Mouse (Mus musculus) midbrain, embryonic 12.5 days (tissue): ENCODE measurements around the gene Gm39566. TPM values are rescaled to one million over a fixed set of nuclear protein-coding genes. Genes with fewer than 3 reads are reported as not detected.
"Not testable (repeated sequence)": the region's sequence is repeated elsewhere in the genome, so short reads cannot be mapped to it uniquely, and the experiment has no call there.

Experiments used
- ATAC-seq: fragments of 200-750 bp; cut with Nextera tagmentation; 2 replicates; pipeline ENCODE4 v1.8.0; 2017; ENCODE audit warnings: low read depth, moderate TSS enrichment, moderate library complexity; ENCODE audit not compliant: low FRiP score
- H3K27ac ChIP-seq: fragments of 300-500 bp; sonication (generic); replicated peaks from 2 replicates; pipeline ENCODE4 v1.5.1; 2016; ENCODE audit warnings: mild to moderate bottlenecking
- H3K27me3 ChIP-seq: fragments of 300-500 bp; sonication (generic); 2 replicates; pipeline ENCODE4 v1.6.1; 2016; ENCODE audit warnings: mild to moderate bottlenecking
- H3K36me3 ChIP-seq: fragments of 300-500 bp; sonication (generic); 2 replicates; pipeline ENCODE4 v1.6.1; 2016
- H3K4me1 ChIP-seq: fragments of 300-500 bp; sonication (generic); 2 replicates; pipeline ENCODE4 v1.6.1; 2016
- H3K4me2 ChIP-seq: fragments of 300-500 bp; sonication (generic); replicated peaks from 2 replicates; pipeline ENCODE4 v1.6.1; 2016; ENCODE audit warnings: mild to moderate bottlenecking, moderate library complexity
- H3K4me3 ChIP-seq: fragments of 300-500 bp; sonication (generic); 2 replicates; pipeline ENCODE4 v1.5.1; 2016; ENCODE audit warnings: mild to moderate bottlenecking
- H3K9ac ChIP-seq: fragments of 300-500 bp; sonication (generic); replicated peaks from 2 replicates; pipeline ENCODE4 v1.6.1; 2016; ENCODE audit warnings: mild to moderate bottlenecking, moderate library complexity
- H3K9me3 ChIP-seq: fragments of 300-500 bp; sonication (generic); 2 replicates; pipeline ENCODE4 v1.6.1; 2016; ENCODE audit warnings: mild to moderate bottlenecking
- WGBS: fragments of 180-500 bp; shearing (Covaris S2); methylation state at CpG from one replicate; pipeline ENCODE4 v1.1.7; 2016; 5-methylcytosine and 5-hydroxymethylcytosine counted together
- polyA plus RNA-seq: library from polyadenylated mRNA; unstranded; fragments of >200 nt; fragmentation: Nextera tagmentation; extraction: Ambion mirVana; gene quantifications from 2 replicates; pipeline ENCODE4 v1.2.1, GENCODE M21; 2016

Gene Gm39566
- polyA plus RNA-seq, result not detected in 2 replicates

DNA sequence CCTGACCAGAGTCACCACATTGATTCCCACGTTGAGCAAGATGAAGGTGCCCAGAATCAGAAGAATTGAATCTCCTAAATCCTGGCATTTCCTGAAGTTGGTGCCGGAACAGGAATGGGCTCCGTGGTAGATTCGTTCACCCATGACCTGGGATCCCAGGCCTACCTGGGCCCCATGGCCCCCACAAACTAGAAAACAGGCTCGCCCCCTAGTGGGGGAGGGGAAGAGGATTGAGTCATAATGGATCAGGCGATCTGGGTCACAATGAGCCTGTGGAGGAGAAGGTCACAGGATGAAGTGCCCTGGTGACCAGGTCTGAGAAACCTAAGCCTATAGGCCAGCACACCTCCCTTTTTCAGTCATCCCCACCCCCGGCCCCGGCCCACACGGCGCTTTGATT, at the start of gene Gm39566:
TSS of gene Gm39566 (minus strand) at position 144 of the 400 bp plus-strand sequence.
- Histone ChIP-seq H3K4me1 (no peaks in the 10 kb centered on the region), H3K36me3 (no peaks in the 10 kb centered on the region), H3K27ac (no peak within 1 kb of the TSS), H3K9me3 (0 out of 2 replicates have a peak, but pooled peaks cover 5% of the 10 kb centered on the region), H3K4me2 (no peak within 1 kb of the TSS), H3K9ac (no peak within 1 kb of the TSS), H3K4me3 (no peak within 1 kb of the TSS), H3K27me3 (peaks cover 3% of the 10 kb centered on the region; the same call in 1 of the 2 replicates)
- 66% methylated on average over 10 of the region's 10 CpGs for WGBS
- no peak for ATAC-seq

DNA sequence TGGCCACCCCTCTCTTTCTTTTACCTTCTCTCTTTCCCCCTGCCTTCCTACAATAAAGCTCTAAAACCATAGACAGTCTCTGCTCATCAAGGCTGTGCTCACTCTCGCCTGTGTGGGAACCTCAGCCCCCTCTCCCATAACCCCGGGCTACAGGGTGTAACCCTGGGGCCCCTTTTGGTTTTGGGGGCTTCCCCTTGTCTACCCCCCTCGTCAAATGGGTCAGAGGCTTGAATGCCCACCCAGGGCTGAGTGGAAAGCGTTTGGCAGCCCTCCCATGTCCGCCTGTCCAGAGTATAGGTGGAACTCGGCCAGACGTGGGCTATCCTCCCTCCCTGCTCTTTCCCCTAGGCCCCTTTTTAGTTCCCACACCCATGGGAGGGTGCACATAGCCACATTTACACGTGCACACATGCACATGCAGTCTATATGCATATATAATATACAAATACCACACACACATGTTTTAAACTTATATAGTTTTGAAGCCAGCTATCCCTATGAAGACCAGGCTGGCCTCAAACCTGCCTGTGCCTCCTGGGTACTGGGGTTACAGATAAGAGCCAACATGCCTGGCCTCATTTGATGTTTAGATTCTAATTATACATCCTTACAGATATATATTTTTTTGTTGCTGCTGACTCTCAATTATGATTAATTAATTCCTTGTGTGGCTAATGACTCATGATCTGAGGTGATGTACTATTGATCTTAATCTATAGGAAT, 49.2 kb upstream of the Gm39566 start:
- Histone ChIP-seq H3K4me1 (no peaks in the 10 kb centered on the region; the same call in 1 of the 2 replicates), H3K4me3 (no peak overlapping the region), H3K9ac (no peak overlapping the region), H3K4me2 (no peak overlapping the region), H3K9me3 (no peaks in the 10 kb centered on the region), H3K36me3 (no peaks in the 10 kb centered on the region), H3K27ac (no peak overlapping the region), H3K27me3 (peaks cover 8% of the 10 kb centered on the region)
- no peak for ATAC-seq
- 59% methylated on average over 8 of the region's 8 CpGs for WGBS

DNA sequence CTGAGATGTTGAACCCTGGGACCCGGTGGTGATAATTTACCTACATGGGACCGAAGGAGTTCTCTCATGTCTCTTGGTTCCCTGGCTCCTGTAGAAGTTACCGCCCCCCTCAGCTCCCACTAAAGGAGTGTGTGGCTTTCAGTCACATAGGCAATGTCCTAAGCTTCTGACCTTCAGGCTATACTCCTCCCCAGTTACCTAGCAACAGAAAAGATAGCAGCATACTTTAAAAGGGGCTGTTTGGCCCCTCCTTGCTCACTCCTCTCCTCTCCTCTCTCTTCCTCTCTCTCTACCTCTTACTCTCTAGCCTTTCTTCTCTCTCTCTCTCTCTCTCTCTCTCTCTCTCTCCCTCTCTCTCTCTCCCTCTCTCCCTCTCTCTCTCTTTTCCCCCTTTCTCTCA, 48.6 kb upstream of the Gm39566 start:
- ATAC-seq, H3K9ac ChIP-seq, H3K9me3 ChIP-seq, H3K4me2 ChIP-seq, H3K27ac ChIP-seq, H3K4me3 ChIP-seq, H3K4me1 ChIP-seq, H3K36me3 ChIP-seq: not testable (repeated sequence)
- WGBS, result 83% methylated on average over 3 of the region's 3 CpGs
- peaks cover 14% of the 10 kb centered on the region for H3K27me3 ChIP-seq

DNA sequence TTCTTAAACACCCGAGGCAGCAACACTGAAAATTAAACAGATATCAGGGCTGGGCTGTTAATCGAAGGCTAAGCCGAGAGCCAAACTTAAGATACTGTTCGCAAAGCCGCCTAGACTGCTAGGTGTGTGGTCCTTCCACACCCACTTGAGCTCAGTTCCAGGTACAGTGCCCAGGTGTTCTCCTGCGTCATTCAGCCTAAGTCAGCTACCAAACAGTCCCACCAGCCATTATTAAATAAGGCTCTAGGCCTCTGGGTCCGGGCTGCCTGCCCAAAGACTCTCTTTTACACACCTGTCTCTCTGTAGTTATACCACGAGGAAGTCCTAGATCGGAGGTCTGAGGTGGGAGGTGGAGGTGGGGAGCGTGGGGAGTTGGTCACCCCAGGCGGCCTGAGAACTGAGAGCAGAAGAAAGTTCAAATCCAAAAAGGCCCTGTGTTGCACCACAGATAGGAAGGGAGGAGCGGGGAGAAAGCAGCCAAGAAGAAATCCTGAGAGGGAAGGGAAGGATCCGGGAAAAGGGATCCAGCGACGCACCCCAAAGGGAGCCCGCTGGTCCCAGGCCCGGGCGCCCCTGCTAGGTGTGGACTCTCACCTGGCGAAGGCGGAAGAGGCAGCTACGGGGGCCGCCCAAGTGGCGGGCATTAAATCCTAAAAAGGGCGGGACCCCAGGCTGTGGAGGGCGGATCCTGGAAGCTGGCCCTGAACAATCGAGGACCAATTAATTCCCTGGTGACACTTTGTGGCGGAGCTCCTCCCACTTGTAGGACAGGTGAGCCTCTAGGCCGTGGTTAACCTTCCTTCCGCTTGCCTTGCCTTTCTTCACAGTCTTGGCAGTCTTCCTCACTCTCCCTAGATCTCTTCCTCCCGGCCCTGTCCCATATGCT, 43.3 kb upstream of the Gm39566 start, which contains the start of gene Tnk1:
TSS of gene Tnk1 (minus strand) at position 618 of the 886 bp plus-strand sequence.
- no peaks in the 10 kb centered on the region for H3K9me3 ChIP-seq
- no peak for ATAC-seq
- no peak within 1 kb of the TSS for H3K27ac ChIP-seq
- no peak within 1 kb of the TSS for H3K4me2 ChIP-seq
- H3K4me1 ChIP-seq, result 0 out of 2 replicates have a peak, but pooled peaks cover 2% of the 10 kb centered on the region
- 23% methylated on average over 30 of the region's 30 CpGs for WGBS
- peaks cover 31% of the 10 kb centered on the region for H3K27me3 ChIP-seq
- no peaks in the 10 kb centered on the region for H3K36me3 ChIP-seq
- H3K4me3 ChIP-seq, result no peak within 1 kb of the TSS
- H3K9ac ChIP-seq, result no peak within 1 kb of the TSS

DNA sequence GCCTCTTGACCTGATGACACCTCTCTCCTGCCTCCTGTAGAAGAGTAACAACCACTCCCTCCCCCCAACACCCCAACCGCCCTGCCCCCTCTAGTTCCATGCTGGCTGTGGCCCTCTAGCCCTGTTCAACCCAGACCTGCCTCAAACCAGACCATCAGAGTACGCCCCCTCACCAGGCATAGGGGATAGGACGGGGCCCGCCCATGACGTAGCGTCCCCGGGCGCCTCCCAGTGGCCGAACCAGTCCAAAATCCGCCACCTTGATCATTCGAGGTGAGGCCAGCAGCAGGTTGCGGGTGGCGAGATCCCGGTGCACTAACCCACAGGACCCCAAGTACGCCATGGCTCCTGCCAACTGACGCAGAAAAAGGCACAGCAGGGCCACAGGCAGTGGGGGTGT, 40.2 kb upstream of the Gm39566 start:
- H3K9me3 ChIP-seq, result no peaks in the 10 kb centered on the region
- H3K27me3 ChIP-seq, result peaks cover 31% of the 10 kb centered on the region
- 16% methylated on average over 16 of the region's 16 CpGs for WGBS
- H3K4me3 ChIP-seq, result 0 out of 2 replicates have a peak overlapping the region, but pooled peaks have one; percentile 5
- H3K27ac ChIP-seq, result no peak overlapping the region
- H3K9ac ChIP-seq, result no peak overlapping the region
- H3K4me2 ChIP-seq, result no peak overlapping the region
- peak; percentile 78 for ATAC-seq
- H3K36me3 ChIP-seq, result peaks cover 19% of the 10 kb centered on the region
- H3K4me1 ChIP-seq, result 0 out of 2 replicates have a peak, but pooled peaks cover 5% of the 10 kb centered on the region

DNA sequence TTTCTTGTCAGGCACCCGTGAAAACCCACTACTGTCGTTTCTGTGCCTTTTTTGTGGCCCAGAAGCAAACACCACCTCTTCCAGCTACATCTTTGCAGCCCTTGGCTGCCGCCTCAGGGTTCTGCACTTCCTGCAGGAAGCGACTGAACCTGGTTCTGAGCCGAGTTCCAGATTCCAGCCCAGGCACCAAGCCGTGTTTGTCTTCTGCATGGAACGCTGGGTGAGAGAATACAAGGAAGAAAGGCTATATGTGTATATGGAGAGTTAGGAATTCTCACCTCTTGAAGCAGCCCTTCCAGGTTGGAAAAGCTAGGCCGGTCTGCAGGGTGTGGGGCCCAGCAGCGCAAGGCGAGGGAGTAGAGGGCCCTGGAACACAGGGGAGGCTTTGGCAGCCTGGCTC, 39.6 kb upstream of the Gm39566 start:
- Histone ChIP-seq H3K4me2 (no peak overlapping the region), H3K9ac (no peak overlapping the region), H3K27ac (0 out of 2 replicates have a peak overlapping the region, but pooled peaks have one; percentile 35), H3K4me3 (no peak overlapping the region), H3K27me3 (peaks cover 27% of the 10 kb centered on the region), H3K9me3 (no peaks in the 10 kb centered on the region), H3K4me1 (0 out of 2 replicates have a peak, but pooled peaks cover 7% of the 10 kb centered on the region), H3K36me3 (peaks cover 26% of the 10 kb centered on the region)
- no peak for ATAC-seq
- WGBS, result 87% methylated on average over 10 of the region's 10 CpGs

DNA sequence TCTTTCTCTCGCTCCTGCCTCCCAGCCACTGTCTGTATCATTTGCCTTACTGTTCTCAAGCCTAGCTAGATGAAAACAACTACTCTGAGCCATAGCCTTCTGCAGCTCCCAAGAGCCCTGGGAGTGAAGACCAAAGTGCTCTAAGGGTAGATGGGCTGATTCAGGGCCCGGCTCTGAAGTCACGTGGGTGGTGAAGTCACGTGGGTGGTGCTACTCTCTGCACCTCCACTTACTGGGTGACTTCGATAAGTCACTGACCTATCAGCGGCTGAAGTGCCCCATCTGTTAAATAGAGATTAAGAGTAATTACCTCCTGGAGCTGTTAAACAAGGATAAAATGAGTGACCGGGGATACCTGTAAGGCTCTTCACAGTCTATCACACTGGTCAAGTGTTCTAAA, 38.9 kb upstream of the Gm39566 start:
- 0 out of 2 replicates have a peak overlapping the region, but pooled peaks have one; percentile 2 for H3K27ac ChIP-seq
- 0 out of 2 replicates have a peak, but pooled peaks cover 7% of the 10 kb centered on the region for H3K4me1 ChIP-seq
- 80% methylated on average over 7 of the region's 7 CpGs for WGBS
- H3K9ac ChIP-seq, result no peak overlapping the region
- H3K9me3 ChIP-seq, result no peaks in the 10 kb centered on the region
- no peak for ATAC-seq
- no peak overlapping the region for H3K4me2 ChIP-seq
- peaks cover 20% of the 10 kb centered on the region for H3K27me3 ChIP-seq
- H3K4me3 ChIP-seq, result no peak overlapping the region
- H3K36me3 ChIP-seq, result peaks cover 33% of the 10 kb centered on the region

DNA sequence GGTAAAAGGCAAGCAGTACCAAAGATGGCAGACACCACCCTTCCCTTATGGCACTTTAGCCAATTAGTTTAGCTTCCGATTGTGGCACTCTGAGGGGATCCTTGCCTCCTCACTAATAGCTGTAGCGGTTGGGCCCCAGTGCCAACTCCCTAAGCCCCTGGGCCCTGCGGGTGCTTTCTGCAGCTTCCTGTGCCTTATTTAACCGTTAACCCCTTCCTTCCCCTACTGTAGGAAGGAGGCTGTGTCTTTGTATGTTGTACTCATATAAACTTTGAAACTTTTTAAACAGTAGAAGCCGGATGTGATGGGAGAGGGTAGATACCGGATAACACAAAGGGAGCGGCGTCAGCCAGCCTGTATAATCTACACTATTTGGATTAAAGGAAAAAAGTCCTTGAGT, 35.7 kb upstream of the Gm39566 start:
- H3K4me1 ChIP-seq, result peaks cover 25% of the 10 kb centered on the region
- no peak overlapping the region for H3K4me2 ChIP-seq
- H3K9ac ChIP-seq, result no peak overlapping the region
- H3K27me3 ChIP-seq, result 0 out of 2 replicates have a peak, but pooled peaks cover 3% of the 10 kb centered on the region
- no peak overlapping the region for H3K4me3 ChIP-seq
- no peaks in the 10 kb centered on the region for H3K9me3 ChIP-seq
- no peak overlapping the region for H3K27ac ChIP-seq
- H3K36me3 ChIP-seq, result peaks cover 46% of the 10 kb centered on the region
- WGBS, result 81% methylated on average over 8 of the region's 8 CpGs
- ATAC-seq, result no peak

DNA sequence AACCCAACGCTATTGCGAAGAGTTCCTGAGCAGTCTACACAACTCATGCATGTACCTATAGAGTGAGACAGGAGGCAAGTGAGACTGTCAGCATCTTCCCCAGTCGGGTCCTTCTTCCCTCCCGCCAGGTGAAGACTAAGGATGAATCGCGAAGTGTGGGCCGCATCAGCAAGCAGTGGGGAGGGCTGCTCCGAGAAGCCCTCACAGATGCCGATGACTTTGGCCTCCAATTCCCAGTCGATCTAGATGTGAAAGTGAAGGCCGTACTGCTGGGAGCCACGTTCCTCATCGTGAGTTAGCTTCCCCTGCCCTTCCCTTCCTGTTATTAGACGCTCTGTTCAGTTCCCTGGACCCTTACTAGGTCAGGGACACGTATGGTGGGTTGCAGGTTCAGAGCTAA, 34.8 kb upstream of the Gm39566 start:
- WGBS, result 96% methylated on average over 15 of the region's 15 CpGs
- H3K36me3 ChIP-seq, result peaks cover 46% of the 10 kb centered on the region
- no peak for ATAC-seq
- no peak overlapping the region for H3K4me2 ChIP-seq
- H3K4me1 ChIP-seq, result peaks cover 32% of the 10 kb centered on the region
- no peak overlapping the region for H3K4me3 ChIP-seq
- H3K27ac ChIP-seq, result no peak overlapping the region
- no peak overlapping the region for H3K9ac ChIP-seq
- H3K9me3 ChIP-seq, result no peaks in the 10 kb centered on the region
- H3K27me3 ChIP-seq, result no peaks in the 10 kb centered on the region

DNA sequence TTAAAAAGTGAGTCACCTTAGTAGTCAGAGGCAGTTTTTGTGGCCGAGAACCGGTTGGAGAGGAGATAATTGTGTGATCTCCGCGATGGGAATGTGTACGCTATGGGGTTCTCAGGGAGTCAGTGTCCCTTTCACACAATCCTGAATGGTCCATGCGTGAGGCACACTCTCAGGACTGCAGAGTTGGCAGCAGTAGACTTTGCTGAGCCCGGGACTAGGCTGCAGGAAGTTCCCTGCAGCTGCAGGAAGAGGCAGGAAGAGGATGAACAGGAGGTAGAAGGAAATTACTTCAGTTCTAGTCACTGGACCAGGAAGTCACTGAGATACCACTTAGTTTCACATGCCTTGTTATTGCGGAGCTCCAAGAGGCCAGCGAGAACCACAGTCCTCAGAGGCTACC, 34.0 kb upstream of the Gm39566 start:
- Histone ChIP-seq H3K4me2 (no peak overlapping the region), H3K4me3 (no peak overlapping the region), H3K9me3 (no peaks in the 10 kb centered on the region), H3K9ac (no peak overlapping the region), H3K27me3 (no peaks in the 10 kb centered on the region), H3K27ac (no peak overlapping the region), H3K4me1 (peaks cover 32% of the 10 kb centered on the region), H3K36me3 (peaks cover 46% of the 10 kb centered on the region)
- 93% methylated on average over 9 of the region's 9 CpGs for WGBS
- no peak for ATAC-seq

DNA sequence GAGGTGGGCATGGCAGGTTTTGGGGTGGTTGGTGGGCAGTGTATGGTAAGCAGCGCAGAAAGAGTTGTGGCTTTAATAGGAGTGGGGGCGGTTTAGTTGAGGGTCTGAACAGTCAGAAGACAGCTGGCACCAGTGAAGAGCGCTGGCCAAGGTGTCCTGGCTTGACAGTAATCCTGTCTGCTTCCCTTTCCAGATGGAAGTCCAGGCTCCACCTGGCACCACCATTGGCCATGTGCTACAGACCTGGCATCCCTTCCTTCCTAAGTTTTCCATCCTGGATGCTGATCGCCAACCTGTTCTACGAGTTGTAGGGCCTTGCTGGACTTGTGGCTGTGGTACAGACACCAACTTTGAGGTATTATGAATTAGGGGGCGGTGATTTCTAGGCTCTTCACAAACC, 32.9 kb upstream of the Gm39566 start:
- H3K27ac ChIP-seq, result 0 out of 2 replicates have a peak overlapping the region, but pooled peaks have one; percentile 1
- WGBS, result 95% methylated on average over 6 of the region's 6 CpGs
- H3K27me3 ChIP-seq, result no peaks in the 10 kb centered on the region
- no peak for ATAC-seq
- H3K36me3 ChIP-seq, result peaks cover 46% of the 10 kb centered on the region
- peak overlapping the region; percentile 70 for H3K4me2 ChIP-seq
- H3K9me3 ChIP-seq, result no peaks in the 10 kb centered on the region
- peak overlapping the region; percentile 75; the same call in 1 of the 2 replicates for H3K4me3 ChIP-seq
- 0 out of 2 replicates have a peak overlapping the region, but pooled peaks have one; percentile 84 for H3K9ac ChIP-seq
- peaks cover 32% of the 10 kb centered on the region for H3K4me1 ChIP-seq
